Mouse (Mus musculus): Measurements from ENCODE around the gene Rrp12.
"Not testable (repeated sequence)": the region's sequence is repeated elsewhere in the genome, so short reads cannot be mapped to it uniquely, and the experiment has no call there.

Rrp12 gene

DNA sequence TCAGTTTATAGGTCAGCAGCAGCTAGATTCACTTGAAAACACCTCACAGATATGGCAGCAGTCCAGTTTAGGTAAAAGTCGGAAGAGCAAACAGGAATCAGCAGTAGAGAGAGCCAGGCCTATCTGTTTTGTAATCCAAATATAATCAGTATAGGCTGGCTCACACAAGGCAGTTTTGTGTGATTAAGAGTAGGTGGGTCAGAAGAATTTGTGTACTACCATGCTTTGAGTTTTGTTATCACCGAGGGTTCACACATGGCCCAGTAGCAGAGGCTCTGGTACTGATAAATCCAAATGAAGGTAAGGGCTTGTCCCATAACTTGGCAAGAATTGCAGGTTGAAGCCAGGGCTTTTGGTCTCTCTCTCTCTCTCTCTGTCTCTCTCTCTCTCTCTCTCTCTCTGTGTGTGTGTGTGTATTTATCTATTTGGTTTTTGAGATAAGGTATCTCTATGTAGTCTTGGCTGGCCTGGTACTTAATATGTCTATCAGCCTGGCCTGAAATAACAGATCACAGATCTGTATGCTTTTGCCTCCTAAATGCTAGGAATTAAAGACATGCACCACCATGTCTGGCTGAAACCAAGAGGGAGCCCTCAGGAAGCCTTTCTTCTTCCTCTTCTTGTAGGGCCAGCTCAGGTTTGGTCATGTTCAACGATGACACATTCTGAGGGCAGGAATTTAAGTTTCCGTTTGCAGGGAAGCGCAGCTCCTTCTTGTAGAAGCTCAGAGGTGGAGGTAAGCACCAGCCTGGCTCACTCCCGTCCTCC lies 10.5 kb upstream of the Rrp12 start:
- DNase-seq (ENCODE audit: low spot score in 2 of 2): no peak

DNA sequence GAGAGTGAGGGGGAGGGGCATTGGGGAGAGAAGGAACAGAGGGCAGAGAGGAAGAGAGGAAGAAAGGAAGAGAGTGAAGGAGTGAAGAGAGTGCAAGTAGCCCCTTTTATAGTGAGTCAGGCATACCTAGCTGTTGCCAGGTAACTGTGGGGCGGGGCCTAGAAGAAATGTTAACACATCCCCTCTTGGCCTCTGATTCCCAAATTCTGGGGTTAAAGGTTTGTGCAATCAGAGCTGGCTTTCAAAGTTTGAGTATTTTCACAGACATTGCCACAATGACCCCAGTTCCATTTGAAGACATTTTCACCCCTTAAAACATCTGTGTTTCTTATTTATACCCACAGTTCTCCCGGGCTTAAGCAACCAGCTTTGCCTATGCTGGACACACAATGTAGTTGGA lies 9.3 kb upstream of the Rrp12 start:
- no peak for DNase-seq (ENCODE audit: low spot score in 2 of 2)

DNA sequence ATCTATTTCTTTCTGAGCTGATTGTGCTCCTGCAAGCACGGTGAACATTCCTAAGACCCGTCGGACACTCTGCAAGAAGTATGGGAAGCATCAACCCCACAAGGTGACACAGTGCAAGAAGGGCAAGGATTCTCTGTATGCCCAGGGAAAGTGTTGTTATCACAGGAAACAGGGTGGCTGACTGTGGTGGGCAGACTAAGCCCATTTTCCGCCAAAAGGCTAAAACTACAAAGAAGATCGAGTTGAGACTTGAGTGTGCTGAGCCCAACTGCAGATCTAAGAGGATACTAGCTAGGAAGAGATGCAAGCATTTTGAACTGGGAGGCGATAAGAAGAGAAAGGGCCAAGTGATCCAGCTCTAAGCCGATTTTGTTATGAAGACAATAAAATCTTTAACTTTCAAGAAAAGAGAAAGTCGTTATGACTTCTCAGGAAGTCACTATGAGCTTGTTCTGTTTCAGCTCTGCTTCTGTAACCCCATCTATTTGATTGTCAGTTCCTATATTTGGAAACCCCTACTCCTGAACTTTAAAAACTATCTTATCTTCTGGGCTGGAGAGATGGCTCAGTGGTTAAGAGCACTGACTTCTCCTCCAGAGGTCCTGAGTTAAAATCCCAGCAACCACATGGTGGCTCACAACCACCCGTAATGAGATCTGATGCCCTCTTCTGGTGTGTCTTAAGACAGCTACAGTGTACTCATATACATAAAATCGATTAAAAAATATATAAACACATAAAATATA lies 7.0 kb upstream of the Rrp12 start:
- no peak for DNase-seq (ENCODE audit: low spot score in 2 of 2)

DNA sequence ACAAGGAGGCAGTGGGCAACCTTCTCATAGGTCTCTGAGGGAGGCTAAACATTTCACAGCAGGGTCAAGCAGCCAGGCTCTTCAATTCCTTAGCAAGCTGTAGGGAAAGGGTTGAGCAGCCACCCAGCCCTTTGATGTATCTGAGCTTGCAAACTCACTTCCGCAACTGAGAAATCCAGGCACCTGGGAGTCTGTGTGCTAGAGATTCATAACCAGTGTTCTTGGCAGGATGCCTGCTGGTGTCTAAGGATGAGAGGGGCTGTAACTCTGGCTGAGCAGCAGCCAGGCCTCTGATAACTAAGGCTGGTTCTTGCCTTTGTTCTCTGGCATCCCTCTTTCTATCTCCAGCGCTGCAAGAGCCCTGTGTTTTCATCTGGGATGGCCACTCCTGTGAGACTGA lies 5.7 kb upstream of the Rrp12 start:
- DNase-seq (ENCODE audit: low spot score in 2 of 2): peak; percentile 32 to 49

DNA sequence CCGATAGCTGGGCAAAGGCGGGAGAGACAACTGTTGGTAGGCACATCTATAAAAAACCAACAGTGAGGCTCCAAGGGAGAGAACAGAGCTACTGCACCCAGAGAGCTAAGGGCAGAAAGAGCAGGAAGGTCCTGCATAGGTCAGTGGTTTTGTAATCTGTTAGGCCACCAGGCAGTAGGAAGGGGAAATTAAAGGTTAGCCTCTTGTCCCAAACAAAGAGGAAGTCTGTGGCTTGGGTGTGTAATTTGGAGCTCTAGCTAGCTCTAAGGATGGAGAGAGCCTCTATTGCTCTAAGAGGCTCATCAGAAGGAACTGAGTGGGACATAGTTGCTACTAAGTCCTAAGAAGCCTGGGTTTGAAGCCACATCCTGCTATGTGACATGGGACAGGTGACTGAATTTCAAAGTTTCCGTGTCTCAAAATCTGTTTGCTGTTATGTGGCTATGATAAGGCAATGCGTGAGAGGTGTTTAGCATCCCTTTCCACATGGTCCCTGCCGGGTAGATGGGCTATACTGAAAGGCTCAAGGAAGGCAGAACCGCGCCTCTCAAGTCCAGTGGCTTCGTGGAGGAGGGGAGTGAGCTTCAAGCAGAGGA lies 4.6 kb upstream of the Rrp12 start:
- no peak for DNase-seq (ENCODE audit: low spot score in 2 of 2)

DNA sequence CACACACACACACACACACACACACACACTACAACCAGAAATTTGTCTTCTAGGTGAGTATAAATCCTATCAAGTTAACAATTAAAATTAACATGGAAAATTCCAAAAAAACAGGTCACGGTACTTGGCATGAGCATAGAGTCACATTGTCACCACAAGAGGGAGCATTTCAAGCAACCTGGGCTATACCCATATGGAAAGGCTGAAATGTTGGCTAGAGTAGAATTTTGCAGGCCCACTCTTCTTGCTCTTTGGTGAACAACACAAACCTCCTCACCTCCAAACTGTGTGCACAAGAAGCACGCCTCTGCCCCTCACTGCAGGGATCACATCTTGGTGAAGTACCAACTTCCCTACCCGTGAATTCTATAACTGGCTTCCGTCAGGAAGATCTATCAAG lies 2.9 kb upstream of the Rrp12 start:
- peak in 1 of 2 experiments; percentile 49 for DNase-seq (ENCODE audit: low spot score in 2 of 2)

DNA sequence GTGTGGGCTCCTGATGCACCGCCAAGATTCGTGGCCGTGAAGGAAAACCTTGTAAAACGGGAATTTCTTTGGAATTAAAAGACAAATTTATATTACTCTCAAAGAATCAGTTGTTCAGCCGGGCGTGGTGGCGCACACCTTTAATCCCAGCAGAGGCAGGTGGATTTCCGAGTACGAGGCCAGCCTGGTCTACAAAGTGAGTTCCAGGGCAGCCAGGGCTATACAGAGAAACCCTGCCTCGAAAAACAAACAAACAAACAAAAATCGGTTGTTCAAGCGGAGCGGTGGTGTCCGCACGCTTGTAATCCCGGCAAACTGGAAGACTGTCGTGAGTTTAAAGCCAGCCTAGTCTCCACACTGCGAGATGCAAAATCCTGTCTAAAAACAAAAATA lies 342 bp upstream of the Rrp12 start:
- no peak for DNase-seq (ENCODE audit: low spot score in 2 of 2)

DNA sequence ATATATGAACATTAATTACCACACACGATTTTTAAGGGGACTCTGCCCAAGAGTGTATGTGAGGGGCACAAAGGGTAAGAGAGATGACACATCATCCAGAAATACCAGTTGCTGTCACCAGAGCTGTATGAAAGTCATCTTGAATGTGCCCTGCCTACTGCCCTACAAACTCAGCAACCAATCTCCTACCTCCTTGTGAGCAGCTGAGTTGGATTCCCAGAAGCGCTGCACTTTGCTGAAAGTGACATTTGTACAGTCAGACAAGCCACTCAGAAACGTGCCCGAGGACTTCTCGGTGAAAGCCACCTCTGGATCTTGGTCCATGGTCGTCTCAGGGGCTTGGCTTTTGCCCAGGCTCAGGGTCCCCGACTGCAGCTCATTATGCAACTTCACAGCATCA lies 1.0 kb downstream of the Rrp12 start:
- DNase-seq (ENCODE audit: low spot score in 2 of 2): no peak

DNA sequence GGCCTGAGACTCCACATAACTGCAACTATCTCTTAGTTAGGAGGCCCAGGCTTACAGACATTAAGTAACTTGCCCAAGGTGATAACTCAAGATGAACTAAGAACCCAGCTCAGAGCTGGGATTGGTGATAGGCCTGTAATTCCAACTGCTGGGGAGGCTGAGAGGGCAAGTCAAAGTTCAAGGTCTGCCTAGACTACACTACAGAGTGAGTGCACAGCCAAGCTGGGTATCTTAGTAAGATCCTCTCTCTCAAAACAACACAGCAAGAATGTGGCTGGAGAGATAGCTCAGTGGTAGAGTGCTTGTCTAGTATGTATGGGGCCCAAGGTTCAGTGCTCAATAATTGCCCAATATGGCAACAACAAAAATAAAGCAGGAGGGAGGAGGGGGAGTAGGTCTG lies 7.8 kb downstream of the Rrp12 start:
- DNase-seq (ENCODE audit: low spot score in 2 of 2): no peak

DNA sequence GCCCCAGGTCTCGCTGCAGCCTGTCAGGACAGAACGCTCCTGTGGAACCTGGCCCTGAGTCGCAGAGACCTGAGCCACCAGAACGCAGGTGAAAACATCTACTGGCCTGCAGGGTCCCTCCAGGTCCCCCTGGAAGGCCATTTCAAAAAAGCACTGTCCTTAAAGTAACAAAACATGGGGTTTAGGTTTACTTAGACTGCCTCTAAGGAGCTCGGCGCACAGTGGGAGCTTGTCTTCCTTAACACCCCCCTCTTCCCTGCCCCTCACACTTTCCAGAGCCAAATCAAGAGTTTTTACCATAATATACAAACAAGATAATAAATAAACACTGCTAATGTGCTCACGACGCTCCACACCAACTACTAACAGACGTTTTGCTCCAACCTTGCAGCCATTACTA lies 12.1 kb downstream of the Rrp12 start:
- DNase-seq (ENCODE audit: low spot score in 2 of 2): no peak

DNA sequence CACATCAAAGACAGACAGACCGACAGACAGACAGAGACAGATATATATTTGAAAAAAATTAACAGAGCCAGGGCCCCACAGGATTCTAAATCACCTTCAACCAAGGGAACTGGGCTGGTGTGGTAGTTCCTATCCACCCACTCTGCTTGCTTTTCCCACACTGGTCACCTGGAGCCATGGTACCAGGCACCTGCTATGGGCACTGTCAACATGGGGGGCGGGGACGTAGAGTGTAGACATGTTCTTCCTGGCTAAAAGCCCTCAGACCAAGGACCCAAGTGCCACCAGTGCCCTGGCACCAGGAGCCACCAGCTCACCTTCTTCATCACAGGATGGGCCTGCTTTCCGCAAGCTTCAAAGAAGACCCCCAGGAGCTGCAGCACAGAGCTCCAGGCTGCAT lies 14.1 kb downstream of the Rrp12 start:
- DNase-seq (ENCODE audit: low spot score in 2 of 2): no peak

DNA sequence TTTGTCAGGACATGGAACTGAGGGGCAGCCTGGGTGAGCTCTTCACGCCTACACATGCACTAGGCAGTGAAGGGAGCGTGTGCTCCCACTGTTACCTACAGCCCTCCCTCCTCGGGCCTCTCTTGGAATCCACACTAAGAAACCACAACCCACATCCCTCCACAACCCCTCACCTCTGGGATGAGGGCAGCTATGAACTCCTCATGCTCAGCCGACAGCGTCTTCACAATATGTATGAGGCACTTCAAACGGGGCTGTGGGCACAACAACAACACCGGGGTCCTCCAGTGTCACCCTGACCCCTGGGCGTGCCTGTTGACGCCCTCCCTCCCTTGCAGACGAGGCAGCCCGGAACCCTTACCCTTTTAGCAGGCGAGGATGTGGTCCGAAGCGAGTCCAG lies 21.6 kb downstream of the Rrp12 start:
- DNase-seq (ENCODE audit: low spot score in 2 of 2): peak; percentile 47 to 58

DNA sequence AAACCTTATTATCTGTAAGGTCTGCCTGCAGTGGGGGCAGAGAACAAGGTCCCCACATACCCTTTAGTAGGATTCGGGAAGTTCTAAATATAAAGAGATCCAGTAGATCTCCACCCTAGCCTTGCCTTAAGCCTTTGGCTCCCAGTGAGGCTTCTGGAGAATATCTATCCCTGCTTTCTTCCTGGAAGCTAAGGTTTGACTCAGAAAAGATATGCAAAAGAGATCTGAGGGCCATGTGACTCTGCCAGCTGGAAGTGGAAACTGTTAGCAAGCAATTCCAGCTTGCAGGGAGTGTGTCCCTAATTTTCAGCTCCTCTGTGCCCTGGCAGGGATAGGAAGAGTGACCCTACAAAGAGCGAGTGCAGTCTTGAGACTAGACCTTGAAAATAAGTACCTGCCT lies 23.7 kb downstream of the Rrp12 start:
- no peak for DNase-seq (ENCODE audit: low spot score in 2 of 2)

DNA sequence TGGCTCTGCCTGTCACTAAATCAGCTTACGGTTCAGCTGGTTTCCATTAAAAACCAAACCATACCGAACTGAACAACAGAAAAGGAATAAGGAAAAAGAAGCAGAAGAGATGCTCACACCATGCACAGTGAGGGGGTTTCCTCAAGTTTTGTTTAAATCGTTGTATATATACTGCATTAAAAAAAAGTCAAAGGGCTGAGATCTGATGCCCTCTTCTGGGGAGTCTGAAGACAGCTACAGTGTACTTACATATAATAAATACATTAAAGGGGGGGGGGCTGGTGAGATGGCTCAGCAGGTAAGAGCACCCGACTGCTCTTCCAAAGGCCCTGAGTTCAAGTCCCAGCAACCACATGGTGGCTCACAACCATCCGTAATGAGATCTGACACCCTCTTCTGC lies 26.0 kb downstream of the Rrp12 start:
- not testable (repeated sequence) for DNase-seq (ENCODE audit: low spot score in 2 of 2)

DNA sequence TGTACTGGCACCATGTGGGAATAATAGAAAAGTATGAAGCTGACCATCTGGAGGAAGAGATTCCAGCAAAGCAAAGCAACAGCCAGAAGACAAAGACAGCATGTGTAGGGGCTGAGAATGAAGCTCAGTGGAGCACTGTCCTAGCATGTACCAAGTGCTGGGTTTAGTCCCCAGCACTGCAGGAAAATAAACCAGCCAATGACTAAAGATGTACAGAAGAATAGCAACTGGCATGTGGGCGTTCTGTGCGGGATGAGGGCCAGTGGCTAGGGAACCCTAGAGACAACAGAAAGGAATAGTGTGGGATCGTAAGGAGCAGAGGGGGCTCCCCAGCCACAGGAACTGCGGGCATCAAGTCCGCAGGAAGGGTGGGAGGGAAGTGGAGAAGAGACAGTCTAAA lies 26.7 kb downstream of the Rrp12 start:
- no peak for DNase-seq (ENCODE audit: low spot score in 2 of 2)

DNA sequence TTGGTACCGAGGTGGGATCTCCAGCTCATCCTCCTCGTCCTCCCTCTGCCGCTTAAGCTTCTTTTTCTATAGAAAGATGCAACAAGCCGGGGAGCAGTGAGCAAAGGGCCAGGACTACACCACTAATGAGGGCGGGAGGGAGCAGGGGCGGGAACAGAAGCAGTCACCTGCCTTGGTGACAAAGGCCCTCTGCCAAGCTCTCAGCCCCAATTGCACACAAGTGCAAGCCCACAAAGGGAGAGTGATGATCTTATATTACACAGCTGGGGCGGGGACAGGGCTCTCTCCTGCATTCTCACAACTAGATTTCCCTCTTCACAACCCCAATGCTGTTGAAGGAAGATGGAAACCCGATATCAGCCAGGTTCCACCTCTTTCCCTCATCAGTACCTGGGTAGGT lies 29.3 kb downstream of the Rrp12 start:
- no peak for DNase-seq (ENCODE audit: low spot score in 2 of 2)

DNA sequence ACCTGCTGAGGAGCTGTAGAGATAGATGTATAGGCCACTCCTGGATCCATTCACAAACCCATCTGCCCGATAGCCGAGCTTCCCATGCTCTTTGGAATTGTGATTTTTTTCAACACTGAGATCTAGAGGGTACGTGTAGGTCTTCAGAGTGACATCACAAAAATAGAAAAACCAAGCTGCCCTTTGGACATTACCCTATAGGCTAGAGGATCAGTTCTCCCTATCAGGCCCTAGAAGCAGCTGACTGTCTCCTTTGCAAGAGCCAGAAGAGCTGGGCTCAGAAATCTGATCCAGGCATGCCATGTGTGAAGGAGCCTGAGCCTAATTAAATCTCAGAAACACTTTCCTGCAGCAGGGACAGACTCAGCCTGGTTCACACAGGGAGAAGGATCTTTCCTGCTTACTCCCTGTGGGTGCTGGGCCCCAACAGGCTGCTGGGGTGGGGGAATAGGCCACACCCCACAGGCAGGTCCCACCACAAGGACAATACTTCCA lies 38.1 kb downstream of the Rrp12 start:
- no peak for DNase-seq (ENCODE audit: low spot score in 2 of 2)

DNA sequence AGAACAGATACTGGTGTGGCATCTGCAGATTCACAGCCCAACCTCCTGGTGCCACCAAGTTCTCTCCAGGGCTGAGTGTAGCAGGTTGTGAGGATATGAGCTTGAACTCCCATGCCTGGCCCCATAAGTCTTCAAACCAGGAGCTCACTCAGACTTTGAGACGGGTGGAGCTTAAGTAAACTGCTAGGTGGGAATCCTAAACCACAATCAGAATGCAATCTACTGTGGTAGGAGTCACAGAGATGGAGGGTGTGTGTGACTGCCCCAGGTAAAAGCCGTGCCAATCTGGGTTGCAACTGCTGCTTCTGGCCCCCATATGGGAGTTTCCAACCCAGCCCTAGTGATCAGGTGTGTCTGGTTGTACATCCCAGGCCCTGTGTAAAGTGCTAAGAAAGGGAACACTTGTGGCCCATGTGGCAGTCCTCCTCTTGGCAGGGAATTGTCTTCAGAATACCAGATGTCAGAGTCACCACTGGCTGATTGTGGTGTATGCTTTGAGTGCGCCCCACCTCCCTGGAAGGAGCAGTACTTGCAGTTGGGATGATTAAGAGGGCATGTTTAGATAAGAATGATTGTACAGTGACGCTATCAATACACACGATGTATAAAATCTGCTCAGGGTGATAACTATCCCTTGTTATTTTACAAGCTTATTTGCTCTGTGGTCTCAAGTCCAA lies 38.7 kb downstream of the Rrp12 start:
- no peak for DNase-seq (ENCODE audit: low spot score in 2 of 2)

DNA sequence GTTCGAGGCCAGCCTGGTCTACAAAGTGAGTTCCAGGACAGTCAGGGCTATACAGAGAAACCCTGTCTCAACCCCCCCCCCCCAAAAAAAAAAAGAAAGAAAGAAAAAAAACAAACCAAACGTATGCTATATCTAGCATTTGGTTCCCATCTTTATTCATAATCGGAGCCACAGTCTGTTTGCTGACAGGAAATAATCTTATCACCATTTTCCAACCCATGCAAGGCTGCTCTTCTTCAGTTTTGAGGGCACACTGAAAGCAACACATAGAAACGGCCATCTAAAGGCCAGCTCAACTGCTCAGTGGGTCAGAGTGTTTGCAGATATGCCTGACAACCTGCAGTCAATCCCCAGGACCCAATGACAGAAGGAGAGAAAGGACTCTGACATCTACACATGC lies 43.5 kb downstream of the Rrp12 start:
- DNase-seq (ENCODE audit: low spot score in 2 of 2): no peak

DNA sequence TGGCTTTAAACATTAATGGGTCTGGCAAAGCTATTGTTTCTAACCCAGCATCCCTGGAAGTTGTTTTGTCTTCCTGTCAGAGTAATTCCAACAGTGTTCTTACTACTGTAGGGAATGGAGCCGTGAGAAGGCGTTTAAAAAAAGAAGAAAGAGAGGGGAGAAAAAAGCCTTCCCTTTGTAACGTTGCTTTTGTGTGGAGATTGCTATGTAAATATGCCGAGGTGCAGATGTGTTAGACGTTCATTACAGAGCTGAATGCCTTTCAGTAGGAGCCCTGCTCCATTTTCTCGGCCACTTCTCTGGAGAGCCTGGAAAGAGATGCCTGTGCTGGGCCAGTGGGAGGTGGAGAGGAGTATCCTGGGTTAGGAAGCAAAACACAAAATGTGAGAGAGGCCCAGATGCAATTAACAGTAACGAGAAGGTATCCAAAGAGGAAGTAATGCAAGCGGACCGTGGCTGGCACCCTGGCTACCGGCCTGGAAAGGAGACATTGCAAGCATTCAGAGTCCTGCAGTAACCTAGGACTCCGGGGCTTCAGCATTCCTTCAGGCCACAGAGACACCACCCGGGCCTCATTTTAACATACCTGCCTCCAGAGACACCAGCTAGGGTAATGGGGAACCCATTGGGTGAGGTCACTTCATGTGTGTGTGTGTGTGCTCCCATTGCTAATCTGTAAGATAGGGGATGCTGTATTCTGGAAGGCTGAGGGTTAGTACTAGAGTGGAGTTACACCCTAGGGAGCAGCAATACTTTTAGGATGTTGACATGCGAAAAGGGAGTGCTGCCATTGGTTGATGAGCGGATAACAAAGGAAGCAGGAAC lies 45.0 kb downstream of the Rrp12 start:
- DNase-seq (ENCODE audit: low spot score in 2 of 2): no peak

DNA sequence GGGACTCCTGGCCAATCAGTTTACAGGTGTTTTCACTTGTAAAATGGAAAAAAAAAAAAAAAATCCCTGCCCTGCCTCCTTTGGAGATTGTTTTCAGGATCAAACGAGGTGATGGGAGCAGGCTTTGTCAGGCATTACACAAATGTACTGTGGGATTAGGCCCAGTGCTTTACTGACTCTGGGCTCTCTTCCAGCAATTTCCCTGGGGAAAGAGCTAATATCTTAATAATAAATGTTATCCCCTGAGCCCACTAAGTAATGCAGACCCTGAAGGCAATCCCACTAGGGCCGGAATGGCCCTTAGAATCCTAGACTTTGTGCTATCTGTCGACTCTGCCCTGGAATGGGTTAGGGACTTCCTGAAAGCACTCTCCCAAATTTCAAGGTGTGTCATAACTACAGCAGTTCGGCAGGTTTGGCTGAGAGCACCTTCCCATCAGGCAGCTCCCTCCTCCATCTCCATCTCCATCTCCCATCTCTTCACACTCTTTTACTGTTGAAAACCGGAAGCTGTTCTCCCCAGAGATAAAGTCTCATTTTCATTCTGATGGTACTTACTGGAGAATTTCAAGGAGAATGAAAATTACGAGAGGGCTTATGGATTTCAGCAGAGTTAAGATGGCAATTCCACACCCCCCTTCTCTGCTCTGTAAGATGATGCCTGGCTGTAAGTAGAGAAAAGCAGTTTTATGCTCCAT lies 45.8 kb downstream of the Rrp12 start:
- no peak for DNase-seq (ENCODE audit: low spot score in 2 of 2)

Measured in thymus, postnatal 10 days (tissue).